Mouse (Mus musculus): ENCODE results near the gene Etnk2.

GRCm38 (mm10) chr1:133368644-133369043, 5.3 kb downstream of the Etnk2 start:
- no peak for TF ChIP-seq CTCF (IDR thresholded peaks at IDR 0.05; ENCODE audit: low read depth)
- no peak for TF ChIP-seq EP300 (IDR thresholded peaks at IDR 0.05; ENCODE audit: low read depth)
